Mouse (Mus musculus) hindbrain, embryonic 15.5 days (tissue): ENCODE measurements around the gene Mvb12b. TPM values are rescaled to one million over a fixed set of nuclear protein-coding genes. Genes with fewer than 3 reads are reported as not detected.
A peak's percentile ranks its signal among the peaks of the same experiment; 100 is the strongest.

ENCODE experiments used
- ATAC-seq: fragments of 200-750 bp; cut with Nextera tagmentation; 2 replicates; pipeline ENCODE4 v1.8.0; 2017; ENCODE audit warnings: low read depth, moderate number of reproducible peaks, moderate TSS enrichment; ENCODE audit not compliant: low FRiP score
- H3K27ac ChIP-seq: fragments of 300-500 bp; sonication (generic); replicated peaks from 2 replicates; pipeline ENCODE4 v1.5.1; 2015; ENCODE audit warnings: mild to moderate bottlenecking, inconsistent platforms
- H3K27me3 ChIP-seq: fragments of 300-500 bp; sonication (generic); 2 replicates; pipeline ENCODE4 v1.6.1; 2015; ENCODE audit warnings: control low read depth, inconsistent platforms
- H3K36me3 ChIP-seq: fragments of 300-500 bp; sonication (generic); 2 replicates; pipeline ENCODE4 v1.6.1; 2015; ENCODE audit warnings: control low read depth, inconsistent platforms
- H3K4me1 ChIP-seq: fragments of 300-500 bp; sonication (generic); replicated peaks from 2 replicates; pipeline ENCODE4 v1.6.1; 2015; ENCODE audit warnings: control low read depth, inconsistent platforms
- H3K4me2 ChIP-seq: fragments of 300-500 bp; sonication (generic); 2 replicates; pipeline ENCODE4 v1.6.1; 2015; ENCODE audit warnings: moderate library complexity, mild to moderate bottlenecking, inconsistent platforms
- H3K4me3 ChIP-seq: fragments of 300-500 bp; sonication (generic); 2 replicates; pipeline ENCODE4 v1.5.1; 2015; ENCODE audit warnings: mild to moderate bottlenecking, inconsistent platforms
- H3K9ac ChIP-seq: fragments of 300-500 bp; sonication (generic); 2 replicates; pipeline ENCODE4 v1.6.1; 2015; ENCODE audit warnings: inconsistent platforms
- H3K9me3 ChIP-seq: fragments of 300-500 bp; sonication (generic); 2 replicates; pipeline ENCODE4 v1.6.1; 2016; ENCODE audit warnings: control low read depth, inconsistent platforms
- WGBS: fragments of 180-500 bp; shearing (Covaris S2); methylation state at CpG from one replicate; pipeline ENCODE4 v1.1.7; 2015; 5-methylcytosine and 5-hydroxymethylcytosine counted together
- polyA plus RNA-seq: library from polyadenylated mRNA; unstranded; fragments of >200 nt; fragmentation: Nextera tagmentation; extraction: Ambion mirVana; gene quantifications from 2 replicates; pipeline ENCODE4 v1.2.1, GENCODE M21; 2015

The Mvb12b gene
- polyA plus RNA-seq, 1 experiment from 2014 or later, result 66.2 TPM

DNA sequence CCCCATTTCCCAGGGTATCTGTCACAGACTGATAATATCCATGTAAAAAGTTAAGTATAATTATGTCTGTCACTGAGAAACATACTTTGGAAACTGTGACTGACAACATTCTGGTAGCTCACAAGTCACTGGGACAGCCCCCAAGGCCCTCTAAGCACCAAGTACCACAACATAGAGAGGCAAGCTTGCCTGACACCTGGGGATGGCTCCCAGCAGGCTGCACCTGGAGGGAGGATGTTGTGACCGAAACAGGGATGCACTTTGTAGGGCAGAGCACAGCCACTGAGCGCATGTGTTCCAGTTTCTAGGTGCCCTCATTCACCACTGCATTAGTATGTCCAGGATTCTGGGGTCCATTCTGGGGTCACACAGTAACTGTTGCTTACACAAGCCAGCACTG lies 69.4 kb downstream of the Mvb12b start:
- H3K9me3 ChIP-seq, result no peaks in the 10 kb centered on the region
- H3K4me1 ChIP-seq, result peaks cover 37% of the 10 kb centered on the region
- H3K4me3 ChIP-seq, result no peak overlapping the region
- 96% methylated on average over 2 of the region's 2 CpGs for WGBS
- H3K36me3 ChIP-seq, result peaks cover 16% of the 10 kb centered on the region; the same call in 1 of the 2 replicates
- no peaks in the 10 kb centered on the region for H3K27me3 ChIP-seq
- no peak overlapping the region for H3K27ac ChIP-seq
- no peak overlapping the region for H3K4me2 ChIP-seq
- no peak for ATAC-seq
- H3K9ac ChIP-seq, result no peak overlapping the region

DNA sequence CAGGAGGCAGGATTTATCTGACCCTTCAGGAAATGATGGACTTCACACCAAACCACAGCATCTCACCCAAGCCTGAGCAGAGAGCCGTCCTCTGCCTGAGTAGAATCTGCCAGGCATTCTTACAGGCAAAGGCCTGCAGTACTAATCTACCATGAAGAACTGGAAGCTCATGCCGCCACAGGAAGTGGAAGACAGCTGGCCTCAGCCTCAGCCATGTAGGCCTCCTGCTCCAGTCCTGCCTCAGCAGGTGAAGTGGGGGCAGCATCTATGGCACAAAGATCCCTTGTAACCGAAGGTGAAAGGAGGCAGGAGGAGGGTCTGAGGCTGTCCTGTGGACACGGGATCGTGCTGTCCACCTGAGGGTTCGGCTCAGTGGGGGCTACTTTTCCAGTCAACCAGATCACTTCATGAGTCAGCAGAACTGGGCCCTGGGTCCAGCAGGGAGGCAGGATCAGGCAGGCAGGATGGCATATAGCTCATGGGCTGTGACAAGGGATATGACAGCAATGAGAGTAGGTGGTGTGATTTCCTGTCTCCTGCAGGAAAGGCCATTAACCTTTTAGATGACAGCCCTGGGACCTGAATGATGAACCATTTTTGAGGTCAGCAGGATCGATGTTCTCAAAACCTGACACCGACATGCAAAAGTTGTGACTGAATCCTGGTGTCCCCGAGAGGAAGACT lies 69.9 kb downstream of the Mvb12b start:
- H3K4me3 ChIP-seq, result no peak overlapping the region
- no peak for ATAC-seq
- H3K36me3 ChIP-seq, result peaks cover 15% of the 10 kb centered on the region; the same call in 1 of the 2 replicates
- 78% methylated on average over 9 of the region's 9 CpGs for WGBS
- H3K4me1 ChIP-seq, result peaks cover 42% of the 10 kb centered on the region
- no peak overlapping the region for H3K27ac ChIP-seq
- H3K27me3 ChIP-seq, result no peaks in the 10 kb centered on the region
- no peak overlapping the region for H3K9ac ChIP-seq
- H3K9me3 ChIP-seq, result no peaks in the 10 kb centered on the region
- no peak overlapping the region for H3K4me2 ChIP-seq

DNA sequence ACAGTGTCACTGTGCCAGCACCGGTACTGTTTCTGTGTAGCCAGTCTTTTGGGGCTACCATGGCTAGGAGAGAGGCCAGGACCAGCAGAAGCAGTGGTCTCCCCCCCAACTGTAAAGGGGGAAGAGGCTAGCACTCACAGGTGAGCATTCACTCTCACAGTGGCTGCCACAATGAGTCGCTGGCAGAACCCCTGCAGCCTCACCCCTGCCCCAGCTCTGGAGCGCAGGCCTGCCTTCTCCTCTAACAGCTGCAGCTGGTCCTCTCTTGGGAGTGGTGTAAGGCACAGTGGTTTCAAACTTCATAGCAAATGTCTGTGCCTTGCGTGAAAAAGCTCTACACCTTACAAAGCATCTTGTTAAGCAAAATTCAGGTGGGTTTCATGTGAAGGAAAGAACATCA lies 70.7 kb downstream of the Mvb12b start:
- Histone ChIP-seq H3K27me3 (no peaks in the 10 kb centered on the region), H3K4me1 (peaks cover 47% of the 10 kb centered on the region), H3K36me3 (peaks cover 15% of the 10 kb centered on the region; the same call in 1 of the 2 replicates), H3K4me3 (no peak overlapping the region), H3K9me3 (no peaks in the 10 kb centered on the region), H3K4me2 (no peak overlapping the region), H3K9ac (no peak overlapping the region), H3K27ac (no peak overlapping the region)
- 75% methylated on average over 4 of the region's 4 CpGs for WGBS
- no peak for ATAC-seq

DNA sequence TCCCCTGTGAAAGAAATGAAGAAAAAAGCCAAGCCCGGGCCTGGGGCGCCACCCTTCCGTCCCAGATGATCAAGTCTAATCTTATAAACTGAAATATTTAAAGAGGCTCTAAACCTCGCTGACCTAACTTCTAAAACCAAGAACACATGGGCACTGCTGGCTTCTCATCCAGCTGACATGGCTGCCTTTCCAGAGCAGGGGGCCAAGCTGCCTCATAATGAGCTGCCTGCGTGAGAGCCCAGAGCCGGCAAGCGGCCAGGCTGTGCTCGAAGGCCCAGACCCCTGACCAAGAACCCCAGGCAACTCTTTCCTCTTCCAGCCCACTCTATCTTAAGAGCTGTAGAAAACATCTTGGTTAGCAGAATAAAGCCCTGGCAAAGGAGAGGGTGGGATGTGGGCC lies 73.2 kb downstream of the Mvb12b start:
- H3K9ac ChIP-seq, result 0 out of 2 replicates have a peak overlapping the region, but pooled peaks have one; percentile 14
- H3K4me1 ChIP-seq, result peaks cover 61% of the 10 kb centered on the region
- H3K27ac ChIP-seq, result peak overlapping the region; percentile 65
- no peaks in the 10 kb centered on the region for H3K27me3 ChIP-seq
- 54% methylated on average over 8 of the region's 8 CpGs for WGBS
- no peak for ATAC-seq
- no peak overlapping the region for H3K4me3 ChIP-seq
- H3K4me2 ChIP-seq, result no peak overlapping the region
- H3K36me3 ChIP-seq, result 0 out of 2 replicates have a peak, but pooled peaks cover 4% of the 10 kb centered on the region
- H3K9me3 ChIP-seq, result no peaks in the 10 kb centered on the region

DNA sequence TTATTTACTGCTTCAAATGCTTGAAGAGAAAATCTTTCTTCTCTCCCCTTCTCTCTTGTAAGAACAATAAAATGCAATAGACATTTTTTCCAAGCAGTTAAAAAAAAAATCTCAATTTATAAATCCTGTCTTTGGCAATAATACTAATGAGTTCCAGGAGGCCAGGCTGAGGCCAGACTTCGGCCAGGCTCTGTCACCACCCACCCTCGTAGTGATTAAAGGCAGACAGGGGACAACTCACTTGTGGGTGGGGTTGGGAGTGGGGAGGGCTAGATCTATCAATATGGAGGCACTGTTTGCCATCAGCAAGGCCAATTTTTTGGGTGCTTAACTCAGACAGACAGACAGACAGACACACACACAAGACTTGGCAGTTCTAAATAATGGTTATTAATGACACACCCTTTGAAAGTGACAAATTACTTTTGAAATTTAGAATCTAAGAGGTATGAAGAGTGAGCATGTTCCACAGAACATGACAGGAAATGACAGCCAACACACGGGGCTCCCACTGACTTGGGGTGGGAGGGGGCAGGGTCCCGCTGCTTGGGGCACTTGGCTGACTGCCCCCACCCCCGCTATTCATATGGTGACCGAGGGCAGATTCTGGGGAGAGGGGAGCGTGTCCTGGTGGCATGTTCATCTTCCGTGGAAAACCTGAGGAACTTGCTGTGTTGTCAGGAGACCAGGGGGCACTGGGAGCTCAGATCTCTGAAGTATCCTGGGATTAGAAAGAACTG lies 74.1 kb downstream of the Mvb12b start:
- H3K27ac ChIP-seq, result peak overlapping the region; percentile 65
- H3K9me3 ChIP-seq, result no peaks in the 10 kb centered on the region
- H3K9ac ChIP-seq, result no peak overlapping the region
- WGBS, result 44% methylated on average over 8 of the region's 8 CpGs
- ATAC-seq, result no peak
- H3K4me1 ChIP-seq, result peaks cover 70% of the 10 kb centered on the region
- no peaks in the 10 kb centered on the region for H3K27me3 ChIP-seq
- no peak overlapping the region for H3K4me2 ChIP-seq
- no peak overlapping the region for H3K4me3 ChIP-seq
- no peaks in the 10 kb centered on the region for H3K36me3 ChIP-seq

GRCm38 (mm10) chr2:33812980-33813379 lies 74.8 kb downstream of the Mvb12b start:
- H3K27me3 ChIP-seq, result no peaks in the 10 kb centered on the region
- H3K4me3 ChIP-seq, result no peak overlapping the region
- H3K4me1 ChIP-seq, result peaks cover 70% of the 10 kb centered on the region
- no peaks in the 10 kb centered on the region for H3K9me3 ChIP-seq
- no peak overlapping the region for H3K9ac ChIP-seq
- 45% methylated on average over 11 of the region's 11 CpGs for WGBS
- H3K36me3 ChIP-seq, result no peaks in the 10 kb centered on the region
- peak overlapping the region; percentile 62; the same call in 1 of the 2 replicates for H3K27ac ChIP-seq
- H3K4me2 ChIP-seq, result no peak overlapping the region
- no peak for ATAC-seq

GRCm38 (mm10) chr2:33811349-33811890 lies 76.3 kb downstream of the Mvb12b start:
- Histone ChIP-seq H3K4me3 (no peak overlapping the region), H3K4me2 (no peak overlapping the region), H3K9me3 (no peaks in the 10 kb centered on the region), H3K36me3 (no peaks in the 10 kb centered on the region), H3K4me1 (peaks cover 69% of the 10 kb centered on the region), H3K27ac (0 out of 2 replicates have a peak overlapping the region, but pooled peaks have one; percentile 72), H3K9ac (no peak overlapping the region), H3K27me3 (no peaks in the 10 kb centered on the region)
- 52% methylated on average over 17 of the region's 17 CpGs for WGBS
- peak; percentile 13; the same call in 1 of the 2 replicates for ATAC-seq

GRCm38 (mm10) chr2:33809081-33809480 lies 78.7 kb downstream of the Mvb12b start:
- Histone ChIP-seq H3K27ac (no peak overlapping the region; the same call in 1 of the 2 replicates), H3K27me3 (no peaks in the 10 kb centered on the region), H3K36me3 (no peaks in the 10 kb centered on the region), H3K4me1 (peaks cover 66% of the 10 kb centered on the region), H3K9me3 (no peaks in the 10 kb centered on the region), H3K4me2 (no peak overlapping the region), H3K9ac (no peak overlapping the region), H3K4me3 (no peak overlapping the region)
- WGBS, result 60% methylated on average over 3 of the region's 3 CpGs
- peak; percentile 6; the same call in 1 of the 2 replicates for ATAC-seq

GRCm38 (mm10) chr2:33808032-33808431 lies 79.7 kb downstream of the Mvb12b start:
- H3K4me3 ChIP-seq, result no peak overlapping the region
- no peak overlapping the region for H3K9ac ChIP-seq
- H3K27me3 ChIP-seq, result no peaks in the 10 kb centered on the region
- peaks cover 55% of the 10 kb centered on the region for H3K4me1 ChIP-seq
- 90% methylated on average over 5 of the region's 5 CpGs for WGBS
- H3K9me3 ChIP-seq, result no peaks in the 10 kb centered on the region
- no peak for ATAC-seq
- no peak overlapping the region for H3K27ac ChIP-seq
- H3K36me3 ChIP-seq, result no peaks in the 10 kb centered on the region
- no peak overlapping the region for H3K4me2 ChIP-seq

GRCm38 (mm10) chr2:33805640-33806039 lies 82.1 kb downstream of the Mvb12b start:
- Histone ChIP-seq H3K4me1 (peaks cover 42% of the 10 kb centered on the region), H3K4me2 (no peak overlapping the region), H3K27me3 (no peaks in the 10 kb centered on the region), H3K9ac (no peak overlapping the region), H3K4me3 (no peak overlapping the region), H3K9me3 (no peaks in the 10 kb centered on the region), H3K36me3 (no peaks in the 10 kb centered on the region), H3K27ac (no peak overlapping the region)
- 80% methylated on average over 11 of the region's 11 CpGs for WGBS
- no peak for ATAC-seq

- no peak for ATAC-seq
These were observed 84.0 kb downstream of the Mvb12b start for GRCm38 (mm10) chr2:33803717-33804214.

DNA sequence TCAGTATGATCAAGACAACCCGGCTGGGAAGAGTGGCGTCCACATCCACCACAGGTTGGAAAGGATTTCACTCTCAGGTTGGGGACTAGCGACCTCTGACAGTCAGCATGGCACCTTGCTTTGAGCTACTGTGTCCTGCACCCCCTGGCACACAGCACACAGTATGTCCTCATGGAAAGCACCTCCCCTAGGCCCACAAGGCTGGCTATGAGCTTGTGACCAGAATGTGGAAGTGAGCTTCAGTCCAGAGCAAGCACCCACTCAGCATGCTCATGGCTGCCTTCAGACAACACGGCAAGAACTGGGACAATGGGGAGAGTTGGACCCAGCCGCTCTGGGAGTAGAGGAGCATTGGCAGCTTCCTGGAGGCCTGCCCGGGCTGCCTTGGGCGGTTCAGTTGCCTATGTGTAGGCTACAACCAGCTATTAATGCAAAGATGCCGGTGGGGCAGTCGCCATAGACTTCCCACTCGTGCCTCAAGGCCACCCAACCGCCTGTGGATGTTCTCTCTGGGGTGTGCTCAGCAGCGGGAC lies 84.6 kb downstream of the Mvb12b start:
- H3K4me2 ChIP-seq, result no peak overlapping the region
- H3K4me3 ChIP-seq, result no peak overlapping the region
- H3K27me3 ChIP-seq, result no peaks in the 10 kb centered on the region
- H3K9me3 ChIP-seq, result no peaks in the 10 kb centered on the region
- H3K4me1 ChIP-seq, result peaks cover 27% of the 10 kb centered on the region
- H3K27ac ChIP-seq, result no peak overlapping the region
- ATAC-seq, result no peak
- H3K9ac ChIP-seq, result no peak overlapping the region
- 76% methylated on average over 12 of the region's 12 CpGs for WGBS
- H3K36me3 ChIP-seq, result no peaks in the 10 kb centered on the region

More at GRCm38 (mm10) chr2:33803717-33804214, 84.0 kb downstream of the Mvb12b start:
- 82% methylated on average over 4 of the region's 4 CpGs for WGBS
- H3K9ac ChIP-seq, result no peak overlapping the region
- H3K4me2 ChIP-seq, result no peak overlapping the region
- no peaks in the 10 kb centered on the region for H3K9me3 ChIP-seq
- no peak overlapping the region for H3K27ac ChIP-seq
- no peaks in the 10 kb centered on the region for H3K36me3 ChIP-seq
- no peaks in the 10 kb centered on the region for H3K27me3 ChIP-seq
- H3K4me3 ChIP-seq, result no peak overlapping the region
- peaks cover 23% of the 10 kb centered on the region for H3K4me1 ChIP-seq
